Mouse (Mus musculus) neutrophil, adult 65 days (primary cell): ENCODE measurements around the gene Gm21988. TPM values are rescaled to one million over a fixed set of nuclear protein-coding genes. Genes with fewer than 3 reads are reported as not detected.

ENCODE experiments used
- total RNA-seq: library from RNA; stranded (reverse); gene quantifications from 2 replicates; pipeline ENCODE4 v1.2.4, GENCODE M21; 2023

The Gm21988 gene
- 3.0 and 5.2 TPM in 2 replicates for total RNA-seq

DNA sequence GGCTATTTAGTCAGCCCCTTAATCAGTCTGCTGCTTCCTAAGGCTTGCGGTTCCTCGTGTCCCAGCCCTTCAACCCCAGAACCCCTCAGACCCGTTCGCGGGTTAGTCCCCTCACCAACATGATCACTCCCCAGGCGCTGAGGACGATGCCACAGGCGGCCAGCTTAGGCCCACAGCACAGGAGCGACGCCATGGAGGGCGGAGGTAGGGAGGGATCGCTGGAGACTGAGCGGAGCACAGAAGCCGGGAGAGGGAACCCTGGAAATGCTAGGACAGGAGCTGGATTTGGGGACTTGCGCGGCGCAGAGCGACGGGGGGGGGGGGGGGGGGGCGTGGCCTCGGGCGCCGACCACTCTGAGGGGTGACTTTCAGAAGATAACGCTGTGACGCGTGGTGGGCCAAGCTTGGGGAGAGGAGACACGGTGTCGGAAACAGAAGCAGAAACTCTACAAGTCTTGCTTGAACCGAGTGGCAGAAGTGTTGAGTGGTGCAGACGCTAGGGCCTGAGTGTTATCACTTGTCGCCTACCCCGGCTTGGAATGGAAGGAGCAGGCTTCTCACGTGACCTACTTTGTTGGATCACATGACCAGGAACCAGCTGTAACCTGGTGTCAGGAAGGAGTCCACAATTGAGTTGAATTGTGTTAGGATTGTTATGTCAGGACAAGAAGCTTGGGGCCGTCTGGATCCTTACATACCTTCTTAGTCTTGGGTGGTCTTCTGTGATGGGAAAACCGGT lies at the start of gene Gm21988, which contains the start of gene Rnasek:
Gene Gm21988, minus strand, starts transcription at position 290 of the 739 bp plus-strand sequence.
Gene Rnasek, minus strand, starts transcription at position 302 of the 739 bp plus-strand sequence.

DNA sequence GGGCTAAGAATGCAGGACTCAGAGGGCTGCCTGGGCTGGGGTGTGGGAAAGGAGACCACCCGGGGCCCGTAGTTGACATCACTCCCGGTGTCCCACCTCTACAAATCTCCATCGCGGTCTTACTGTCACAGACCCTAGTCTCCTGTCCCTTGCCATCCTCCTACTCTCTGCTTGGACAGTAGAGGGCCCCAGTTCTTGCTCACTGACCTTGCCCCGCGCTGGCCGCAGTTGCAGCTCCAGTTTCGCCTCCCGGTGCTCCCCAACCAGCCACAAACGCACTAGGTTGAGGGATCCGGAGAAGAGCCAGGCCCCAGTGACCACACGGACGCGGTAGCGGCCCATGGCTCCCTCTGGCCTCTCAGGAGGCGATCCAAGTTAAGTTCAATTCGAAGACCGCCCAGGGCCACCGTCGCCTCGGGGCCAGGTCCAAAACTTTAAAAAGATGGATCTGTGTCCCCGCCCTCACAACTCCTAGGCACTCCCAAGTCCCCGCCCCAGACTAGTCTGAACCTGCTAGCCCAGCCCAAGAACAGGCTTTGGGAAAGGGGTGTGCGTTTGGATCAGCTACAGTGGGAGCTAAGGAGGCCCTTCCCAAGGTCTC lies 15.4 kb upstream of the Gm21988 start, which contains the start of gene Alox12:
Gene Alox12, minus strand, starts transcription at position 423 of the 601 bp plus-strand sequence.

DNA sequence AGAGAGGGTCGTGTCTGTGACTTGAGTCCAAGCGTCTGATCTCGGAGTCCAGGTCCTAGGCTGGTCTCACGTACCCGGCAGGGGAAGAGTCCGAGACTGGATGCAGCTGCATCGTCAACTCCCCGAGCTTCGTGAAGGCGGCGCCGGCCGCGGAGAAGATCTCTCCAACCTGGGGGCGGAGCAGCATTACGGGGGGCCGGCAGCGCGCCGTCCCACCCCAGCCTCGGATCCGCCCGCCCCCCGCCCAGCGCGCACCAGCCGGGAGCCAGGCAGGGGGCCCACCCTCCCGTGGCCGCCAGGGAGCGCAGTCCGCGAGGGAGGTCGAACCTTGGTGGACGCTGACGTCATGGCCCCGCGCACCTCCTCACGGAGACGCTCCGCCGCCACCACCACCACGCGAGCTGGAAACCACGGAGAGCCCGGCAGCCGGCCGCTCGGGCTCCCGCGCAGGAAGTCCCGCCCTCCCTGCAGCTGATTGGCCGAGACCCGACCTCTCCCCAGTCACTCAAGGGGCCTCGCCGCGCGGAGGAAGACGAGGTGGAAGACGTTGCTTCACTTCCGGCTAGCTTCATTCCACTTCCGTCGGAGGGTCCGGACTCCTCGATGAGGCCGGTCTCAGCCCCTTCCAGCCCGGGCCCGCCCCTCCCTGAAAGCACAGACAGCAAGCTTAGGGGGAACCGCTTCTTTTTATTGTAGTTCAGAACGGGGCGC lies 2.0 kb downstream of the Gm21988 start, which contains the start of gene 0610010K14Rik:
Gene 0610010K14Rik, minus strand, starts transcription at position 458 of the 711 bp plus-strand sequence.

DNA sequence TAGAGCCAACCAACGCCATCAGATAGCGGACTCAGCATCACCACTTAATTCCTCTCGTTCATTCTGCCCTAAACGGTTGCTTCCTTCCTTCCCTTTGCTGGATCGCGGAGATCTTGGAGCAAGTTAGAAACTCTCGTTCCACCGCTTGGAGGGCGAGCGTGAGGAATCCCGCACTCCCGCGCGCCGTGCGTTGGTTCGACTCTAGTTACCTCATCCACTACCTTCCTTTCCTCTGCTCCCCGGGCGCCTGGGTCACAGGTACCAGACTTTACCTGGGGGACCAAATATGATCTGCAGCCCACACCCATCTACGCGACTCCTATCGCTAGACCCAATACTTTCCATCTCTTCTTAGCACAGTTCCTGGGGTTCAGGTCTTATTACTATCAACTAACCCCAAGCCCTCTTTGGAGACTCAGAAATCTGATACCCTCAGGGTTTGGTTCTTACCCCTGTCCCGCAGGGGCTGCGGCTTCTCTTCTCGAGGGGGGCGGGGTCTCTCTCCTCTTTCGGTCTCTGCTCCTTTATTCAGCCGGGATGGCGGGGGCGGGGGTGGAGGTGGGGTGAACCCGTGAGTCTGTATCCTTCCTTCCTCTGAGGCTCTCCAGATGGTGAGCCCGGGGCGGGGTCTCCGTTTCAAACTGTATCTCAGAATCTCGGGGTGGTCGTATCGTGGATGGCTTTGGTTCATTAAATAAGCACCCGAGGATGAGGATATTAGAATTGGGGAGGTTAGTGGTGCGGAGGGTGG lies 10.2 kb downstream of the Gm21988 start, which contains the start of gene Bcl6b:
Gene Bcl6b, minus strand, starts transcription at position 539 of the 751 bp plus-strand sequence.

DNA sequence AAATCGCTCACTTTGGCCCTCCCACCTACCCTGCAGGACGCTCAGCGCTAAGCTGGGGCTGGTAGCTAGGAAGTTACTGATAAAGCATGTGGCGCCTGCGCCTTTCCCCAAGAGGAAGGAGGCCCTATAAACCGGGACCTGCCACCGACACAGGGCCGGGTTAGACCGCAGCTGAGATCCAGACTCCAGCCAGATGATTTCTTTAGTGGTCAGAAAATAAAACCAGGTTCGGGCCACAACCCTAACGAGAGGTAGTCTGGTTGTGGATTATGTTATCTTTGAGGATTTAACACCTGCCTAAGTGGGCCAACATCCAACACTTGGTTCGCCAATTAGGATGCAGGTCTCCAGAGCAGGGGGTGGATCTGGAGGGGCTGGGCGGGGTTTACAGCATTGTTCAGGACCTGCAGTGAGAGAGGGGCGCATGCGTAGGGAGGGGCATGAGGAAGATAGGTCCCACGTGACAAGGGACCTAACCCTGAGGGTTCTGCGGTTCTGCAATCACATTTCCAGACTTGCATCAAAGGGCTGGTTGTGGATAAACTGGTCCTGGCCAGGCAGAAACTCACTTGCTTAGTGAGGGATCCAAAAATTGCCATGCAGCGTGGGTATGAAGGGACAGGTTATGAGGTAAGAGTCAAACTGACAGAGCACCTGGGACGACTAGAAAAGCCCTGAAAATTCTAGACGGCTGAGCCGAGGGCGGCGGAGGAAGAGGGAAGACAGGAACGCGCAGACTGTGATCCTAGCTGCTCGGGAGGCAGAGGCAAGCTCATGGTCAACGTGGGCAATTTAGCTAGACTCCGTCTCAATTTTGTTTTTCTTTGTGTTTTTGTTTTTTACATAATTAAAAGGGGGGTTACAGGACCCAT lies 18.7 kb downstream of the Gm21988 start, which contains the start of gene Slc16a13:
Gene Slc16a13, minus strand, starts transcription at position 334 of the 872 bp plus-strand sequence.

DNA sequence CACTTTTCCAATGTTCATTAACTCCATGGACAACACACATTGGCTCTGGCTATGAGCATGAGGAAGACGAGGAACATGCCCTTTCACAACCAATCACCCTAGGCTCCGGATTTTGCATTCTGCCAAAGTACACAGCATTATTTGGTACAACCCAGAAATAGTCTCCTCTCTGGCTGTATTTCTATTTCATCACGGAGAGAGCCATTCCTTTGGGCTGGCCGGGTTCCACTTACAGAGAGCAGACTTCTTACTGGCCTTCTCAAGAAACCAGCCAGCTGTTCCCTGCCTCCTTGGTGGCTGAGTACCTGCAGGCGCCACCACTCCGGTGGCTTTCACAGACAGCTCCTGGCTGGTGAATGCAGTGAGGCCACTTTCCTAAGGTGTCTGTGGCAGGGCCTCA lies 27.2 kb downstream of the Gm21988 start, which contains the start of gene Slc16a11:
Gene Slc16a11, plus strand, starts transcription at position 330 of the 400 bp plus-strand sequence.

Other genes with a start within 250 kb of the Gm21988 start
- gene Gabarap, start 248.7 kb downstream of the Gm21988 start, total RNA-seq = 585 and 586 TPM in 2 replicates
- gene Phf23, start 244.1 kb downstream of the Gm21988 start, total RNA-seq = 41.1 and 46.0 TPM in 2 replicates
- gene Dvl2, start 239.2 kb downstream of the Gm21988 start, total RNA-seq = 18.1 and 19.3 TPM in 2 replicates
- 41.4 and 52.4 TPM in 2 replicates for gene Acadvl, start 224.4 kb downstream of the Gm21988 start, total RNA-seq
- 3.3 and 6.2 TPM in 2 replicates for gene Dlg4, start 222.9 kb downstream of the Gm21988 start, total RNA-seq
- gene Asgr1, start 185.7 kb downstream of the Gm21988 start, total RNA-seq = not detected in 2 replicates
- 0.69 TPM in 1 of 2 replicates, not detected in the other for gene Asgr2, start 147.2 kb downstream of the Gm21988 start, total RNA-seq
- gene Mgl2, start 109.5 kb downstream of the Gm21988 start, total RNA-seq = 6.6 and 9.0 TPM in 2 replicates
- gene Clec10a, start 83.6 kb downstream of the Gm21988 start, total RNA-seq = 11.3 and 11.4 TPM in 2 replicates
- not detected in 2 replicates for gene Slc16a11, start 27.1 kb downstream of the Gm21988 start, total RNA-seq
- gene Slc16a13, start 18.8 kb downstream of the Gm21988 start, total RNA-seq = 0.95 and 2.2 TPM in 2 replicates
- not detected in 2 replicates for gene Bcl6b, start 10.0 kb downstream of the Gm21988 start, total RNA-seq
- 33.5 and 36.5 TPM in 2 replicates for gene 0610010K14Rik, start 1.9 kb downstream of the Gm21988 start, total RNA-seq
- gene Rnasek, start within 50 bp of the Gm21988 start, total RNA-seq = 101 and 117 TPM in 2 replicates
- gene Alox12, start 15.5 kb upstream of the Gm21988 start, total RNA-seq = 0.51 TPM in 1 of 2 replicates, not detected in the other
- not detected in 2 replicates for gene Alox12e, start 82.8 kb upstream of the Gm21988 start, total RNA-seq
- 1.2 and 3.1 TPM in 2 replicates for gene Alox15, start 112.2 kb upstream of the Gm21988 start, total RNA-seq
- gene Pelp1, start 170.2 kb upstream of the Gm21988 start, total RNA-seq = 12.0 and 22.1 TPM in 2 replicates
- 950 and 1,080 TPM in 2 replicates for gene Arrb2, start 192.8 kb upstream of the Gm21988 start, total RNA-seq
- gene Med11, start 212.1 kb upstream of the Gm21988 start, total RNA-seq = 24.7 and 31.8 TPM in 2 replicates
- gene Zmynd15, start 219.6 kb upstream of the Gm21988 start, total RNA-seq = 0.61 and 0.66 TPM in 2 replicates
- gene Cxcl16, start 220.2 kb upstream of the Gm21988 start, total RNA-seq = 2.9 and 7.3 TPM in 2 replicates